Mouse (Mus musculus) lung, postnatal 0 days (tissue): ENCODE measurements around the gene Gm20388. TPM values are rescaled to one million over a fixed set of nuclear protein-coding genes. Genes with fewer than 3 reads are reported as not detected.

ENCODE experiments used
- ATAC-seq: fragments of 200-750 bp; cut with Nextera tagmentation; 2 replicates; pipeline ENCODE4 v1.8.0; 2017; ENCODE audit warnings: moderate library complexity
- DNase-seq: peaks from one replicate; pipeline ENCODE4 v3.0.0-alpha.2; 2016; ENCODE audit warnings: low spot score
- H3K27ac ChIP-seq: fragments of 300-500 bp; sonication (generic); 2 replicates; pipeline ENCODE4 v1.5.1; 2014; ENCODE audit warnings: antibody characterized with exemption, mild to moderate bottlenecking, low read length, mixed read lengths
- H3K27me3 ChIP-seq: fragments of 300-500 bp; sonication (generic); replicated peaks from 2 replicates; pipeline ENCODE4 v1.6.1; 2014; ENCODE audit warnings: low read length, mixed read lengths; ENCODE audit not compliant: insufficient read depth
- H3K36me3 ChIP-seq: fragments of 300-500 bp; sonication (generic); 2 replicates; pipeline ENCODE4 v1.6.1; 2014; ENCODE audit warnings: low read length, mixed read lengths; ENCODE audit not compliant: insufficient read depth
- H3K4me1 ChIP-seq: fragments of 300-500 bp; sonication (generic); 2 replicates; pipeline ENCODE4 v1.6.1; 2014; ENCODE audit warnings: antibody characterized with exemption, low read depth, low read length, mixed read lengths; ENCODE audit not compliant: insufficient read depth
- H3K4me2 ChIP-seq: fragments of 300-500 bp; sonication (generic); replicated peaks from 2 replicates; pipeline ENCODE4 v1.6.1; 2014; ENCODE audit warnings: low read depth, mild to moderate bottlenecking, low read length, moderate library complexity, mixed read lengths
- H3K4me3 ChIP-seq: fragments of 300-500 bp; sonication (generic); 2 replicates; pipeline ENCODE4 v1.5.1; 2014; ENCODE audit warnings: low read depth, low read length
- H3K9ac ChIP-seq: fragments of 300-500 bp; sonication (generic); replicated peaks from 2 replicates; pipeline ENCODE4 v1.6.1; 2014; ENCODE audit warnings: low read depth, mild to moderate bottlenecking
- H3K9me3 ChIP-seq: fragments of 300-500 bp; sonication (generic); 2 replicates; pipeline ENCODE4 v1.6.1; 2016; ENCODE audit warnings: low read length, mixed read lengths
- CTCF ChIP-seq: IDR thresholded peaks from 2 replicates; pipeline ENCODE4 v1.5.1; 2016; ENCODE audit warnings: antibody characterized with exemption, mild to moderate bottlenecking
- EP300 ChIP-seq: IDR thresholded peaks from 2 replicates; pipeline ENCODE4 v1.6.1; 2016; ENCODE audit warnings: antibody characterized with exemption, mild to moderate bottlenecking, control low read depth
- WGBS: fragments of 180-500 bp; shearing (Covaris S2); extraction: QIAGEN DNeasy Blood & Tissue Kit; methylation state at CpG from one replicate; pipeline ENCODE4 v1.1.7; 2014; 5-methylcytosine and 5-hydroxymethylcytosine counted together
- polyA plus RNA-seq: library from polyadenylated mRNA; unstranded; fragments of >200 nt; fragmentation: Nextera tagmentation; extraction: Ambion mirVana; gene quantifications from 2 replicates; pipeline ENCODE4 v1.2.1, GENCODE M21; 2015

The Gm20388 gene
- polyA plus RNA-seq, 1 experiment from 2014 or later: not detected

GRCm38 (mm10) chr8:122443262-122444006, 2532.8 kb downstream of the Gm20388 start, which contains the start of gene Mvd:
Gene Mvd (minus strand): TSS chr8:122443422.
- Histone ChIP-seq H3K4me1 (peaks cover 7% of the 10 kb centered on the region; the same call in 1 of the 2 replicates), H3K27me3 (no peaks in the 10 kb centered on the region), H3K4me3 (peak within 1 kb of the TSS; percentile 52), H3K9me3 (no peaks in the 10 kb centered on the region), H3K27ac (peak within 1 kb of the TSS; percentile 90), H3K4me2 (peak within 1 kb of the TSS; percentile 97), H3K36me3 (no peaks in the 10 kb centered on the region), H3K9ac (peak within 1 kb of the TSS; percentile 45)
- WGBS: under 1% methylated on average over 47 of the region's 47 CpGs
- TF ChIP-seq CTCF (peak; percentile 71), EP300 (no peak)
- ATAC-seq (peak; percentile 97), DNase-seq (peak; percentile 100)

GRCm38 (mm10) chr8:122444058-122444748, 2533.6 kb downstream of the Gm20388 start:
- Histone ChIP-seq H3K4me3 (peak overlapping the region; percentile 52), H3K4me1 (peaks cover 7% of the 10 kb centered on the region; the same call in 1 of the 2 replicates), H3K9ac (peak overlapping the region; percentile 45), H3K27me3 (no peaks in the 10 kb centered on the region), H3K4me2 (peak overlapping the region; percentile 97), H3K9me3 (no peaks in the 10 kb centered on the region), H3K27ac (peak overlapping the region; percentile 90), H3K36me3 (no peaks in the 10 kb centered on the region)
- TF ChIP-seq CTCF (no peak), EP300 (peak; percentile 95)
- ATAC-seq (peak; percentile 68), DNase-seq (peak; percentile 97)
- WGBS: under 1% methylated on average over 19 of the region's 19 CpGs

GRCm38 (mm10) chr8:122445203-122445602, 2534.6 kb downstream of the Gm20388 start:
- TF ChIP-seq CTCF (peak; percentile 60), EP300 (no peak)
- Histone ChIP-seq H3K36me3 (no peaks in the 10 kb centered on the region), H3K27ac (no peak overlapping the region), H3K27me3 (no peaks in the 10 kb centered on the region), H3K4me3 (no peak overlapping the region), H3K4me1 (peaks cover 7% of the 10 kb centered on the region; the same call in 1 of the 2 replicates), H3K4me2 (peak overlapping the region; percentile 97; the same call in 1 of the 2 replicates), H3K9ac (no peak overlapping the region), H3K9me3 (no peaks in the 10 kb centered on the region)
- DNase-seq: peak; percentile 44
- 49% methylated on average over 3 of the region's 3 CpGs for WGBS
- no peak for ATAC-seq

GRCm38 (mm10) chr8:122451161-122451703, 2540.6 kb downstream of the Gm20388 start:
- Histone ChIP-seq H3K9ac (no peak overlapping the region), H3K4me3 (no peak overlapping the region), H3K36me3 (no peaks in the 10 kb centered on the region), H3K4me2 (no peak overlapping the region), H3K4me1 (no peaks in the 10 kb centered on the region), H3K27me3 (no peaks in the 10 kb centered on the region), H3K9me3 (no peaks in the 10 kb centered on the region), H3K27ac (no peak overlapping the region)
- DNase-seq: no peak
- TF ChIP-seq EP300: no peak
- TF ChIP-seq CTCF: no peak
- 69% methylated on average over 7 of the region's 7 CpGs for WGBS
- ATAC-seq: no peak

GRCm38 (mm10) chr8:122452154-122452553, 2541.5 kb downstream of the Gm20388 start:
- Histone ChIP-seq H3K36me3 (no peaks in the 10 kb centered on the region), H3K9me3 (no peaks in the 10 kb centered on the region), H3K4me2 (no peak overlapping the region), H3K27ac (no peak overlapping the region), H3K27me3 (no peaks in the 10 kb centered on the region), H3K4me3 (no peak overlapping the region), H3K4me1 (no peaks in the 10 kb centered on the region), H3K9ac (no peak overlapping the region)
- no peak for ATAC-seq
- 87% methylated on average over 10 of the region's 10 CpGs for WGBS
- TF ChIP-seq CTCF (no peak), EP300 (no peak)
- DNase-seq: no peak

- 60% methylated on average over 6 of the region's 6 CpGs for WGBS
- no peak for DNase-seq
- ATAC-seq: no peak
- Histone ChIP-seq H3K36me3 (no peaks in the 10 kb centered on the region), H3K4me1 (no peaks in the 10 kb centered on the region), H3K4me2 (no peak overlapping the region), H3K27ac (no peak overlapping the region), H3K9ac (no peak overlapping the region), H3K27me3 (0 out of 2 replicates have a peak, but pooled peaks cover 8% of the 10 kb centered on the region), H3K4me3 (no peak overlapping the region), H3K9me3 (no peaks in the 10 kb centered on the region)
- no peak for TF ChIP-seq CTCF
- TF ChIP-seq EP300: no peak
These were observed 2543.8 kb downstream of the Gm20388 start for GRCm38 (mm10) chr8:122454409-122454808.
